Mouse (Mus musculus) heart, embryonic 11.5 days (tissue): ENCODE results near the gene B130006D01Rik. TPM values are rescaled to one million over a fixed set of nuclear protein-coding genes. Genes with fewer than 3 reads are reported as not detected.

ENCODE experiments used
- ATAC-seq: fragments of 200-750 bp; cut with Nextera tagmentation; replicated peaks from 2 replicates; pipeline ENCODE4 v1.8.0; 2017; ENCODE audit warnings: moderate library complexity; ENCODE audit not compliant: insufficient number of reproducible peaks, low FRiP score, low TSS enrichment
- H3K27ac ChIP-seq: fragments of 300-500 bp; sonication (generic); 2 replicates; pipeline ENCODE4 v1.5.1; 2014; ENCODE audit warnings: mild to moderate bottlenecking, low read depth, low read length
- H3K27me3 ChIP-seq: fragments of 300-500 bp; sonication (generic); 2 replicates; pipeline ENCODE4 v1.6.1; 2014; ENCODE audit warnings: mild to moderate bottlenecking, low read length, mixed read lengths; ENCODE audit not compliant: control insufficient read depth, insufficient read depth
- H3K36me3 ChIP-seq: fragments of 300-500 bp; sonication (generic); 2 replicates; pipeline ENCODE4 v1.6.1; 2014; ENCODE audit warnings: mild to moderate bottlenecking, low read length, moderate library complexity, mixed read lengths; ENCODE audit not compliant: control insufficient read depth, insufficient read depth
- H3K4me1 ChIP-seq: fragments of 300-500 bp; sonication (generic); 2 replicates; pipeline ENCODE4 v1.6.1; 2014; ENCODE audit warnings: low read length; ENCODE audit not compliant: control insufficient read depth, insufficient read depth
- H3K4me2 ChIP-seq: fragments of 300-500 bp; sonication (generic); 2 replicates; pipeline ENCODE4 v1.6.1; 2014; ENCODE audit warnings: mild to moderate bottlenecking, moderate library complexity
- H3K4me3 ChIP-seq: fragments of 300-500 bp; sonication (generic); 2 replicates; pipeline ENCODE4 v1.5.1; 2014; ENCODE audit warnings: low read depth, low read length
- H3K9ac ChIP-seq: fragments of 300-500 bp; sonication (generic); 2 replicates; pipeline ENCODE4 v1.6.1; 2014; ENCODE audit warnings: mild to moderate bottlenecking, low read depth, low read length, moderate library complexity
- H3K9me3 ChIP-seq: fragments of 300-500 bp; sonication (generic); replicated peaks from 2 replicates; pipeline ENCODE4 v1.6.1; 2016; ENCODE audit warnings: low read length; ENCODE audit not compliant: control insufficient read depth
- WGBS: fragments of 180-500 bp; shearing (Covaris S2); extraction: QIAGEN DNeasy Blood & Tissue Kit; methylation state at CpG from one replicate; pipeline ENCODE4 v1.1.7; 2014; ENCODE audit not compliant: insufficient replicate concordance; 5-methylcytosine and 5-hydroxymethylcytosine counted together
- polyA plus RNA-seq: library from polyadenylated mRNA; unstranded; fragments of >200 nt; fragmentation: Nextera tagmentation; extraction: Ambion mirVana; gene quantifications from 2 replicates; pipeline ENCODE4 v1.2.1, GENCODE M21; 2014

B130006D01Rik gene
- polyA plus RNA-seq, 1 experiment from 2014 or later, result 0.70 TPM

GRCm38 (mm10) chr11:95724466-95724865 is 1.1 kb downstream of the B130006D01Rik start:
- H3K4me1 ChIP-seq, result no peaks in the 10 kb centered on the region
- no peak overlapping the region for H3K9ac ChIP-seq
- WGBS, result 92% methylated on average over 4 of the region's 4 CpGs
- no peak overlapping the region for H3K27ac ChIP-seq
- ATAC-seq, result no peak
- no peaks in the 10 kb centered on the region for H3K27me3 ChIP-seq
- H3K36me3 ChIP-seq, result no peaks in the 10 kb centered on the region
- no peak overlapping the region for H3K4me3 ChIP-seq
- H3K9me3 ChIP-seq, result no peaks in the 10 kb centered on the region
- H3K4me2 ChIP-seq, result no peak overlapping the region

- ATAC-seq, result no peak
- Histone ChIP-seq H3K27ac (no peak overlapping the region), H3K27me3 (no peaks in the 10 kb centered on the region), H3K36me3 (no peaks in the 10 kb centered on the region), H3K4me2 (no peak overlapping the region), H3K4me3 (no peak overlapping the region), H3K4me1 (no peaks in the 10 kb centered on the region), H3K9me3 (no peaks in the 10 kb centered on the region), H3K9ac (no peak overlapping the region)
- WGBS, result 78% methylated on average over 4 of the region's 4 CpGs
Measured at GRCm38 (mm10) chr11:95726156-95726555, 2.8 kb downstream of the B130006D01Rik start.

GRCm38 (mm10) chr11:95727947-95728346 is 4.6 kb downstream of the B130006D01Rik start:
- Histone ChIP-seq H3K4me3 (no peak overlapping the region), H3K4me2 (no peak overlapping the region), H3K9me3 (no peaks in the 10 kb centered on the region), H3K27me3 (no peaks in the 10 kb centered on the region), H3K9ac (no peak overlapping the region), H3K27ac (no peak overlapping the region), H3K36me3 (no peaks in the 10 kb centered on the region), H3K4me1 (no peaks in the 10 kb centered on the region)
- ATAC-seq, result no peak
- 89% methylated on average over 5 of the region's 5 CpGs for WGBS

GRCm38 (mm10) chr11:95728916-95729907 is 5.8 kb downstream of the B130006D01Rik start:
- Histone ChIP-seq H3K9ac (no peak overlapping the region), H3K4me2 (no peak overlapping the region), H3K36me3 (no peaks in the 10 kb centered on the region), H3K4me1 (no peaks in the 10 kb centered on the region), H3K4me3 (no peak overlapping the region), H3K9me3 (no peaks in the 10 kb centered on the region), H3K27me3 (no peaks in the 10 kb centered on the region), H3K27ac (no peak overlapping the region)
- WGBS, result 80% methylated on average over 12 of the region's 12 CpGs
- ATAC-seq, result no peak

GRCm38 (mm10) chr11:95734485-95734884 is 11.1 kb downstream of the B130006D01Rik start:
- H3K27me3 ChIP-seq, result no peaks in the 10 kb centered on the region
- no peak overlapping the region for H3K4me2 ChIP-seq
- H3K4me3 ChIP-seq, result no peak overlapping the region
- no peak for ATAC-seq
- H3K36me3 ChIP-seq, result no peaks in the 10 kb centered on the region
- no peak overlapping the region for H3K27ac ChIP-seq
- no peaks in the 10 kb centered on the region for H3K9me3 ChIP-seq
- peaks cover 4% of the 10 kb centered on the region; the same call in 1 of the 2 replicates for H3K4me1 ChIP-seq
- no peak overlapping the region for H3K9ac ChIP-seq
- 92% methylated on average over 2 of the region's 2 CpGs for WGBS

- Histone ChIP-seq H3K4me3 (no peak overlapping the region), H3K4me2 (no peak overlapping the region), H3K9ac (no peak overlapping the region), H3K36me3 (no peaks in the 10 kb centered on the region), H3K9me3 (no peaks in the 10 kb centered on the region), H3K27ac (no peak overlapping the region), H3K27me3 (no peaks in the 10 kb centered on the region), H3K4me1 (peaks cover 4% of the 10 kb centered on the region; the same call in 1 of the 2 replicates)
- ATAC-seq, result no peak
- 71% methylated on average over 3 of the region's 3 CpGs for WGBS
Measured at GRCm38 (mm10) chr11:95737811-95738210, 14.4 kb downstream of the B130006D01Rik start.

GRCm38 (mm10) chr11:95744521-95744920 is 21.1 kb downstream of the B130006D01Rik start:
- Histone ChIP-seq H3K27ac (no peak overlapping the region), H3K27me3 (no peaks in the 10 kb centered on the region), H3K9ac (no peak overlapping the region), H3K36me3 (no peaks in the 10 kb centered on the region), H3K9me3 (no peaks in the 10 kb centered on the region), H3K4me2 (no peak overlapping the region), H3K4me3 (no peak overlapping the region), H3K4me1 (no peaks in the 10 kb centered on the region)
- 80% methylated on average over 2 of the region's 2 CpGs for WGBS
- no peak for ATAC-seq

- WGBS, result 78% methylated on average over 4 of the region's 4 CpGs
- Histone ChIP-seq H3K27me3 (no peaks in the 10 kb centered on the region), H3K9me3 (no peaks in the 10 kb centered on the region), H3K4me3 (no peak overlapping the region), H3K4me2 (no peak overlapping the region), H3K27ac (no peak overlapping the region), H3K9ac (no peak overlapping the region), H3K36me3 (no peaks in the 10 kb centered on the region), H3K4me1 (no peaks in the 10 kb centered on the region)
- no peak for ATAC-seq
Measured at GRCm38 (mm10) chr11:95746821-95747220, 23.4 kb downstream of the B130006D01Rik start.
